In genomic region chr5:130143977-130144333, GRCm38 (mm10) we compare ENCODE assay signal across 8 mouse cellular contexts. TPM values are rescaled to one million over a fixed set of nuclear protein-coding genes. Genes with fewer than 3 reads are reported as not detected.
A peak's percentile ranks its signal among the peaks of the same experiment; 100 is the strongest.
DNase-seq lines count a peak whose midpoint lies in the region; ATAC-seq lines count a peak whose summit lies in the region.

No protein-coding gene starts in this region.

- DNase-seq in heart, adult 11 months = peak; percentile 99
- no peak for DNase-seq in heart, adult 8-10 months (ENCODE audit: low spot score)
- peak; percentile 76 for DNase-seq in embryonic facial prominence, embryonic 14.5 days (ENCODE audit: low spot score)
- DNase-seq in liver, embryonic 13.5 days = no peak
- peak; percentile 70 for DNase-seq in neural tube, embryonic 10.5 days (ENCODE audit: extremely low spot score, low spot score)

- no peaks in the 10 kb centered on the region for H3K9me3 ChIP-seq in embryonic facial prominence, embryonic 14.5 days (ENCODE audit: control insufficient read depth, low read length)
- no peaks in the 10 kb centered on the region for H3K9me3 ChIP-seq in heart, embryonic 11.5 days (replicated peaks; ENCODE audit: control insufficient read depth, low read length)
- H3K9me3 ChIP-seq in kidney, embryonic 16.5 days (ENCODE audit: low read length) = no peaks in the 10 kb centered on the region
- no peaks in the 10 kb centered on the region for H3K9me3 ChIP-seq in liver, embryonic 13.5 days (replicated peaks)
- H3K9me3 ChIP-seq in stomach, embryonic 15.5 days = no peaks in the 10 kb centered on the region

- H3K27ac ChIP-seq in embryonic facial prominence, embryonic 14.5 days (replicated peaks; ENCODE audit: low read depth, low read length) = peak overlapping the region; percentile 67; the same call in 1 of the 2 replicates
- peak overlapping the region; percentile 83 for H3K27ac ChIP-seq in heart, embryonic 11.5 days (ENCODE audit: low read depth, low read length)
- H3K27ac ChIP-seq in kidney, embryonic 16.5 days (ENCODE audit: low read length) = peak overlapping the region; percentile 45
- H3K27ac ChIP-seq in liver, embryonic 13.5 days = peak overlapping the region; percentile 98
- peak overlapping the region; percentile 76 for H3K27ac ChIP-seq in stomach, embryonic 15.5 days

- H3K27me3 ChIP-seq in embryonic facial prominence, embryonic 14.5 days (replicated peaks; ENCODE audit: control insufficient read depth, insufficient read depth, low read length) = no peaks in the 10 kb centered on the region
- peaks cover 12% of the 10 kb centered on the region for H3K27me3 ChIP-seq in heart, embryonic 11.5 days (ENCODE audit: control insufficient read depth, insufficient read depth, low read length)
- no peaks in the 10 kb centered on the region for H3K27me3 ChIP-seq in kidney, embryonic 16.5 days (ENCODE audit: insufficient read depth, low read length)
- H3K27me3 ChIP-seq in liver, embryonic 13.5 days = peaks cover 10% of the 10 kb centered on the region; the same call in 1 of the 2 replicates
- H3K27me3 ChIP-seq in stomach, embryonic 15.5 days (replicated peaks) = no peaks in the 10 kb centered on the region

- 6% methylated on average over 20 of the region's 20 CpGs for WGBS in embryonic facial prominence, embryonic 14.5 days
- WGBS in heart, embryonic 11.5 days (ENCODE audit: insufficient replicate concordance) = 3% methylated on average over 20 of the region's 20 CpGs
- 2% methylated on average over 20 of the region's 20 CpGs for WGBS in kidney, embryonic 16.5 days
- 2% methylated on average over 20 of the region's 20 CpGs for WGBS in liver, embryonic 13.5 days (ENCODE audit: insufficient replicate concordance)
- WGBS in stomach, embryonic 15.5 days = 3% methylated on average over 20 of the region's 20 CpGs

- H3K9ac ChIP-seq in embryonic facial prominence, embryonic 14.5 days (ENCODE audit: low read depth, low read length) = peak overlapping the region; percentile 74
- peak overlapping the region; percentile 66 for H3K9ac ChIP-seq in heart, embryonic 11.5 days (ENCODE audit: low read depth, low read length)
- peak overlapping the region; percentile 73 for H3K9ac ChIP-seq in kidney, embryonic 16.5 days (replicated peaks; ENCODE audit: low read length)
- H3K9ac ChIP-seq in liver, embryonic 13.5 days = peak overlapping the region; percentile 88
- H3K9ac ChIP-seq in stomach, embryonic 15.5 days = peak overlapping the region; percentile 0; the same call in 1 of the 2 replicates

- peaks cover 13% of the 10 kb centered on the region for H3K4me1 ChIP-seq in embryonic facial prominence, embryonic 14.5 days (ENCODE audit: control insufficient read depth, insufficient read depth, low read length)
- H3K4me1 ChIP-seq in heart, embryonic 11.5 days (ENCODE audit: control insufficient read depth, insufficient read depth, low read length) = peaks cover 9% of the 10 kb centered on the region
- peaks cover 14% of the 10 kb centered on the region for H3K4me1 ChIP-seq in kidney, embryonic 16.5 days (ENCODE audit: insufficient read depth, low read length)
- peaks cover 46% of the 10 kb centered on the region for H3K4me1 ChIP-seq in liver, embryonic 13.5 days (replicated peaks)
- peaks cover 9% of the 10 kb centered on the region for H3K4me1 ChIP-seq in stomach, embryonic 15.5 days

- H3K4me2 ChIP-seq in embryonic facial prominence, embryonic 14.5 days (ENCODE audit: low read depth, low read length) = peak overlapping the region; percentile 78
- peak overlapping the region; percentile 89 for H3K4me2 ChIP-seq in heart, embryonic 11.5 days
- peak overlapping the region; percentile 79 for H3K4me2 ChIP-seq in kidney, embryonic 16.5 days (replicated peaks; ENCODE audit: low read depth, low read length)
- H3K4me2 ChIP-seq in liver, embryonic 13.5 days = peak overlapping the region; percentile 96
- H3K4me2 ChIP-seq in stomach, embryonic 15.5 days = peak overlapping the region; percentile 94

- peaks cover under 1% of the 10 kb centered on the region for H3K36me3 ChIP-seq in embryonic facial prominence, embryonic 14.5 days (ENCODE audit: control insufficient read depth, insufficient read depth, low read length)
- H3K36me3 ChIP-seq in heart, embryonic 11.5 days (ENCODE audit: control insufficient read depth, insufficient read depth, low read length) = no peaks in the 10 kb centered on the region
- no peaks in the 10 kb centered on the region for H3K36me3 ChIP-seq in kidney, embryonic 16.5 days (ENCODE audit: insufficient read depth, low read length)
- peaks cover 18% of the 10 kb centered on the region for H3K36me3 ChIP-seq in liver, embryonic 13.5 days
- no peaks in the 10 kb centered on the region; the same call in 1 of the 2 replicates for H3K36me3 ChIP-seq in stomach, embryonic 15.5 days

- peak overlapping the region; percentile 68 for H3K4me3 ChIP-seq in embryonic facial prominence, embryonic 14.5 days (ENCODE audit: low read depth, low read length)
- peak overlapping the region; percentile 72 for H3K4me3 ChIP-seq in heart, embryonic 11.5 days (ENCODE audit: low read depth, low read length)
- H3K4me3 ChIP-seq in kidney, embryonic 16.5 days (ENCODE audit: low read length) = peak overlapping the region; percentile 60
- peak overlapping the region; percentile 83 for H3K4me3 ChIP-seq in liver, embryonic 13.5 days (replicated peaks)
- H3K4me3 ChIP-seq in stomach, embryonic 15.5 days (replicated peaks) = peak overlapping the region; percentile 63

- ATAC-seq in embryonic facial prominence, embryonic 14.5 days (ENCODE audit: low read depth) = peak; percentile 28; the same call in 1 of the 2 replicates
- peak; percentile 36 for ATAC-seq in heart, embryonic 11.5 days (replicated peaks; ENCODE audit: insufficient number of reproducible peaks, low FRiP score, low TSS enrichment)
- ATAC-seq in kidney, embryonic 16.5 days (ENCODE audit: low FRiP score, low TSS enrichment) = peak; percentile 41
- ATAC-seq in liver, embryonic 13.5 days (ENCODE audit: low read depth) = peak; percentile 55
- ATAC-seq in stomach, embryonic 15.5 days (ENCODE audit: insufficient read depth, low FRiP score, low read depth) = peak; percentile 30

RNA-seq across cellular contexts. Expression of gene Kctd7, which starts 0.7 kb away (rescaled TPM):
- total RNA-seq in heart, adult 8-10 months (2022) = 1 to 10 TPM; 2.1 to 3.6 (median 3.1) TPM
- polyA plus RNA-seq in embryonic facial prominence, embryonic 14.5 days (2014; fragmentation: Nextera tagmentation; extraction: Ambion mirVana) = 5.8 and 6.5 TPM in 2 replicates
- polyA plus RNA-seq in heart, embryonic 11.5 days (2014; fragmentation: Nextera tagmentation; extraction: Ambion mirVana) = 3.0 and 5.5 TPM in 2 replicates
- 5.9 and 6.3 TPM in 2 replicates for polyA plus RNA-seq in kidney, embryonic 16.5 days (2015; fragmentation: Nextera tagmentation; extraction: Ambion mirVana)
- polyA plus RNA-seq in liver, embryonic 13.5 days (2015; fragmentation: Nextera tagmentation; extraction: Ambion mirVana) = 5.5 and 7.1 TPM in 2 replicates
- 4.8 and 5.4 TPM in 2 replicates for polyA plus RNA-seq in stomach, embryonic 15.5 days (2015; fragmentation: Nextera tagmentation; extraction: Ambion mirVana)

RNA-seq across cellular contexts. Expression of gene Rabgef1, which starts 27.6 kb away (rescaled TPM):
- 10 to 100 TPM; 20.6 to 24.3 (median 22.0) TPM for total RNA-seq in heart, adult 8-10 months (2022)
- polyA plus RNA-seq in embryonic facial prominence, embryonic 14.5 days (2014; fragmentation: Nextera tagmentation; extraction: Ambion mirVana) = 22.5 and 24.4 TPM in 2 replicates
- polyA plus RNA-seq in heart, embryonic 11.5 days (2014; fragmentation: Nextera tagmentation; extraction: Ambion mirVana) = 20.8 and 22.0 TPM in 2 replicates
- polyA plus RNA-seq in kidney, embryonic 16.5 days (2015; fragmentation: Nextera tagmentation; extraction: Ambion mirVana) = 32.6 and 33.2 TPM in 2 replicates
- 26.0 and 30.7 TPM in 2 replicates for polyA plus RNA-seq in liver, embryonic 13.5 days (2015; fragmentation: Nextera tagmentation; extraction: Ambion mirVana)
- polyA plus RNA-seq in stomach, embryonic 15.5 days (2015; fragmentation: Nextera tagmentation; extraction: Ambion mirVana) = 26.6 and 29.2 TPM in 2 replicates

Comparison
In these comparisons a context has a peak if more than half of its experiments do, and no peak if none do; other contexts are left out.
1. DNase-seq: peak in heart, adult 11 months (single experiment), embryonic facial prominence, embryonic 14.5 days (single experiment) and neural tube, embryonic 10.5 days (single experiment); none in heart, adult 8-10 months (single experiment) and liver, embryonic 13.5 days (single experiment).
2. H3K27ac ChIP-seq: peak in every context shown above with its lines; median percentile 98 in liver, embryonic 13.5 days; 83 in heart, embryonic 11.5 days; 76 in stomach, embryonic 15.5 days; 67 in embryonic facial prominence, embryonic 14.5 days; 45 in kidney, embryonic 16.5 days.
3. H3K9ac ChIP-seq: peak in every context shown above with its lines; median percentile 88 in liver, embryonic 13.5 days; 74 in embryonic facial prominence, embryonic 14.5 days; 73 in kidney, embryonic 16.5 days; 66 in heart, embryonic 11.5 days; 0 in stomach, embryonic 15.5 days.
4. Peak in every context shown above with its lines, with median percentiles within 50 percentile points of each other: ATAC-seq, H3K4me2 ChIP-seq and H3K4me3 ChIP-seq.